Mouse (Mus musculus) retina, postnatal 1 day (tissue): ENCODE measurements at regions not wholly inside any gene's neighbourhood (a gene's known extent, or its start where the extent isn't known, plus 50 kb on each side); places are given as distances from the start of the nearest gene placed in this dataset.

Source experiments
- DNase-seq: peaks from one replicate; pipeline ENCODE4 v3.0.0-alpha.2; 2012

DNA sequence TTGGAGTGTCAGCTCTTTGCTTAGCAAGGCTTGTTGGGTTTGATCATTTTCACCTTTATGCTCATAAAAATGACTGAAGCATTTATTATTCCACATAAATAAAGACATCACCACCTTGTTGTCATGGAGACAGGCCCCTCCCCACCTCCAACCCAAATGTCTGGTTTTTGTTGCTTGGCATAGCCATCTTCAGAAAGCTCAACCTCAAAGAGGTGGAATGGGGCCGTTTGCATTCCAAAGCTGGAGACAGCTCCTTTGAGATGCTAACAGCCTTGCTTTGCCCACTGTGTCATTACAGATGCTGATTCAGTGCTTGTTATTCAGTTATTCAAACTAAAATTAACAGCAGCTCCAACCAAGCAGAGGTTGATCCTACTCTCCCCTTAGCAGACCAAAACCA is 51.9 kb upstream of the Lgalsl start:
- no peak for DNase-seq

- no peak for DNase-seq
Observed at GRCm38 (mm10) chr11:20883907-20884306, 53.1 kb upstream of the Lgalsl start.

- DNase-seq = no peak
Observed at GRCm38 (mm10) chr11:20887044-20887443, 56.2 kb upstream of the Lgalsl start.

DNA sequence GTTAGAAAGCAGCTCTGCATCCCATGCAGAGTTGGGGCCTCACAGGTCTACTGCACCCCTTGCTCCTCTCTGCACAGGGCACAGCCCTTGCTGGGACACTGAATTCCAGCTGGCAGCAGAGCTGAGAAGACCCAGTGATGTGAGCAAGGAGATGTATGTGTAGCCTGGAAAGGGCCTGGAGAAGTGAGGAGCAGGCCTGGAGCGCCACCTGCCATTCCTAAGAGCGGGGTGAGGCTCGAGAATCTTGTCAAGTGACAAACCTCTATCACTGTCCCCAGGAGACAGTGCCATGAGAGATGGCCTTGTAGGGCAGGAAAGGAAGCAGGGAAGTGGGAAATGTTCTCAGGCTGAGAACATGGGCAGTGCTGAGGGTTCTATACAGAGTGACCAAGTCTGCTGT is 59.6 kb upstream of the Lgalsl start:
- no peak for DNase-seq

- no peak for DNase-seq
Observed at GRCm38 (mm10) chr11:20891711-20892110, 60.9 kb upstream of the Lgalsl start.

DNA sequence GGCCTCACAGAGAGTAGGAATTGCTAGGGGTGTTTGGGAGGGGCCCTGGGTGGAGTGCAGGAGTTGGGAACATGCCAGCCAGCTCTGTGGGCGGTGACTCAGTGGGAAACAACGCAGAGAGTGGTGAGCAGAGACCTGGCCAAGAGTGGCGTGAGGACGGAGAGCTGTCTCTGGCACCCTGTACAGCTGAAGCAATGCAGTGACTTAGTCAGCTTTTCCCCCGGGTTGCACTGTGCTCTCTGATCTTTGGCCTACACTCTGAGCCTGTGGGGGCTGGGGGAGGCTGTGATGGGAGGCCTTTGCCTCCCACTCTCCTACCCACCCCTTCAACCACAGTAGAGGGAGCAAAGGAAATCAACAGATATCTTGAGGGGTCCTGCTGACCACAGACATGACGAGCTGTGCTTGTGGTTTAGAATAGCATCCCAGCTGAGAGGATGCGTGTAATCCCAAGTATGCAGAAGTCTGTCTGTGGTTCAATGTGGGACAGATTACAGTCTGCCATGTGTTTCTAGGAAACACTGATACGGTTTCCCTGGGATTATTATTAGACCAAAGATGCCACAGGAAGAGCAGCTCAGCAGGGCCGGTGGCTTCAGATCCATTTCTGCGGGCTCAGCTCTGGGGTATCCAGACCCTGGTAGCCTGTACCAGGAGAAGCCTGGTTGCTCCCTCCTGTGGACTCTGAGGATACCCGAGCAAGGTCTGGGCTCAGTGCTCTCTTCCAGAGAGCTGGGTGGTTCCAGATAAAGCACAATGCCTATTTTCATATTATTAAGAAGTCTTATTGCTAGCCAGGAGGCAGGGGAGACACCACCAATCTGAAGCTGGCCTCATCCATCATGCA is 65.6 kb upstream of the Lgalsl start:
- DNase-seq = no peak

GRCm38 (mm10) chr11:20897468-20897867 is 66.6 kb upstream of the Lgalsl start:
- DNase-seq = no peak

DNA sequence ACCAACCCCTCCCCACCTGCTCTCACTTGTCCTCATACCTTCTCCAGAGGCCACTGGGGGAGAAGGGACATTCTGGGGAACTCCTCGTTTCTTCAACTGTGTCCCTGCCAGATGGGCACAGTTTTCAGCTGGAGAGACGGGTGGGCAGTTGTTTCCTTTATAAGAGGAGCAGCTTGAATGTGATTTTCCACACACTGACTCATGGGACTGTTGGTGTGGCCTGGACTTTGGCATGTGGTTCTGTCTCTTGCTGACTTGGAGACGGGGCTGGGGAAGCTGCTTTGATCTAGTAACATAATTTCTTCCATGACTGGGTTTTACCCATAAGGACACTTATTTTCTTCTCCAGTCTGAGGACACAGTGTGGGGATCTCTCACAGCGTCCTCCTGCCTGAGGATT is 67.7 kb upstream of the Lgalsl start:
- DNase-seq = no peak

GRCm38 (mm10) chr11:20899766-20900165 is 68.9 kb upstream of the Lgalsl start:
- DNase-seq = no peak

DNA sequence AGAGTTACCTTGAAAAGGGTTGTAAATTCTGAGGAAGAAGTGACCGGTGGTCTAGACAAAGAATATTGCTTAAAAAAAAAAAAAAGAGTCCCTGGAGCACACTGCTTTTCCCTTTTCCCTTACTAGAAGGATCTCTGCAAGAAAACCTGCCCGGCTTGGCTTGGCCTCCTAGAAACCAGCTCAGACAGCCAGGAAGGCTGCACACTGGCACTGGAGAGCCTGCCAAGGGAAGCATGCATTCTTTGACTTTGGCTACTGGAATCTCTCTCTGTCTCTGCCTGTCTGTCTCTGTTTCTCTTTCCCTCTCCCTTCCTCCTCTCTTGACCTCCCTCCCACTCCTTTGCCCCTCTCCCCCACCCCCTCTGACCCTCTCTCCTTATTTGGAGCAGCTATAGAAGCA is 71.1 kb upstream of the Lgalsl start:
- DNase-seq = no peak

GRCm38 (mm10) chr11:20902910-20903309 is 72.1 kb upstream of the Lgalsl start:
- DNase-seq = no peak

DNA sequence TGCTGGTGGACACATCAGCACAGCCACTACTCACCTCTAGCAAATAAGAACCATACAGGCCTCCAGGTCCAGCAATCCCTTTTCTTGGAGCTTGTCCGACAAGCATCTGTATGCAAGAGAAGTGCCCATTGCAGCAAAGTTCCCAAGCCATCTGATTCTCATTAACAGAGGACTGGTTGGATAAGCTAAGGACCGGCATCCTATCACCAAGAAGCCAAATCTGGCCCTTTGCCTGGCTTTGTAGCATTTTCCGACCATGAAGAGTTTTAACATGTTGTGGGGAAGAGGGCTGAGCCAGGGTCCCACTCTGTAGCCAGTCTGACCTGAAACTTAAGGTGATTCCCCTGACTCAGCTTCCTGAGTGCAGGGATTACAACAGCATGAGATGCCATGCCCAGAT is 77.1 kb upstream of the Lgalsl start:
- no peak for DNase-seq

DNA sequence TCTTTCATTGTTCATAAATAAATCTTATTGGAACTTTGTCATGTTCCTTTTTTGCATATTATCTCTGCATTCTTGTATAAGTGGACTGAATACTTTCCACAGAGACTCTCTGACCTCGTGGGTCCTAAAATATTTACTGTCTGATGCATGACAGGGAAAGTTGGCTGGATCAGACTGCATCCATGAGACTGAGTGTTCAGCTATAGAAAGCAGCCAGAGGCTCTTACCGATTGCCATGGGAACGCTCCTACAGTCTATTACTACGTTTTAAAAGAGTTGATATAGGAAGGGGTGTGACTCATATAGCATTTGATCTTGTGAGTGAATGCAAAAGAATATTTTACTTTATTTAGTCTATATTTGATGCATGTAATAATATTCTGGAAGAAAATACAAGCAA is 77.6 kb upstream of the Lgalsl start:
- no peak for DNase-seq

- no peak for DNase-seq
Observed at GRCm38 (mm10) chr11:20913042-20913441, 82.2 kb upstream of the Lgalsl start.

DNA sequence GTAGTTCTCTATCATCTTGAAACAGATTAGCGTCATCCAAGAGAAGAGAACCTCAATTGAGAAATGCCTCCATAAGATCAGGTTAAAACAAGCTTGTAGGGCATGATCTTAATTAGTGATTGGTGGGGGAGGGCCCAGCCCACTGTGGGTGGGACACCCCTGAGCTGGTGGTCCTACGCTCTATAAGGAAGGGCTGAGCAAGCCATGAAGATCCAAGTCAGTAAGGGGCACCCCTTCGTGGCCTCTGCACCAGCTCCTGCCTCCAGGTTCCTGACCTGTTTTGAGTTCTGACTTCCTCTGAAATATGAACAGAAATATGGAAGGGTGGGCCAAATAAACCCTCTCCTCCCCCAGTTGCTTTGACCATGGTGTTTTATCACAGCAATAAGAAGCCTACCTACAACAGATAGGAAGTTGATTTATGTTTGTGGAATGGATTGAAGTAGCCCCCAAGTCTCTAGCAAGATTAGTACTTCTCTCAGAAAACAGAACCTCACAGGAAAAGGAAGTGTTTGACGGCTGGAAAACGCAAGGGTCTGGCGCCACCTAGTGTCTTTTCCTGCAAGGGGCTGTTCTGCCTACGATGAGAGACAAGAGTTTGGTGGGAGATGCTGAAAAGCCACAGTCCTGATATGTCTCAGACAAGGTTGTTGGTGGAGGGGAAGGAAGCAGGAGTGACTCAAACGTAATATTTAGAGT is 82.9 kb upstream of the Lgalsl start:
- peak; percentile 88 for DNase-seq

DNA sequence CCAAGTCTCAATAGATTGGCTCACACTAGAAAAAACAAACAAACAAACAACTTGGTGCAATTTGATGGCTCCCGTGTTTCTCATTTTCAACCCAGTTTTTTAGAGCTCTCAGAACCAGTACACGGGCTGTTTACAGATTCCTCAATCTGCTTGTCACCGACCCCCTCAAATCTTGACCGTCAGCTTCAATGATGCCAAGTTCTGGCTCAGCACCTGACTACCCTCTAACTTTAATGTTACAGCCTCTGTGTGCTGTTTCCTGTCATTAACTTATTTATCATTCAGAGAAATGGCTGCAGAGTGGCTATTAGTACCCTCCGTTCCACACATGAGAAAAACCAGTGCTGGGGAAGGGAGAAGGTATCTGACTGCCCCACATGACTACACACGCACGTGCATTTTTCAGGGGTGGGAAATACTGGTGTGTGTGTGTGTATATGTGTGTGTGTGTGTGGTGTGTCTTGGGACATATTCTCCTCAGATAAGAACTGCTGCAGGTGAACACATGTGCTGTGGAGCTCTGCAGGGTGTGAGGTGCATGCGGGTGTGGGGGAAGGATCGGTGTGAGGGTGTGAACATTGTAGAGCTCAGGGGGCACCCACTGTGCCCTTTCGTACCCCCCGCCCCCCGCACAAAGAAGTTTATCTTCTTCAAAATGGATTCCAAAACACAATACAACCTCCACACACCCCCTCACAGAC is 83.6 kb upstream of the Lgalsl start:
- no peak for DNase-seq

DNA sequence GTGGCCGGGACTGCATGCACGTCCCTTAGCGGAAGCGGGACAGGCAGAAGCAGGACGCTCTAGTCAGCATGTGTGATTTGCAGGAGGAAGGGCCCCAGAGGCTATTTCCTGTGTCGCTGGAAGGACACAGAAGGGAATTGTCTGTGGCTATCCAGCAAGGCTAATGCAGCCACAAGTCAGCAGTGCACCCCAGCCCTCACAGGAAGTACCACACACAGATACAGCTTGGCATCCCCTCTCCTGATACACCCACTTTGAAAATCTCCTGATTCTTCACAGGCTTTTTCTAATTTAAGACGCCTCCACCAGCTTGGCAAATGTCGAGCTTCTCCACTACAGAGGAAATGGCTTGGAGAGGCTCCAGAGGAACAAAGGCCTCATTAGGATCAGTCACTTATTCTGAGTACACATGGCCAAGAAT is 84.3 kb upstream of the Lgalsl start:
- DNase-seq = peak; percentile 90

DNA sequence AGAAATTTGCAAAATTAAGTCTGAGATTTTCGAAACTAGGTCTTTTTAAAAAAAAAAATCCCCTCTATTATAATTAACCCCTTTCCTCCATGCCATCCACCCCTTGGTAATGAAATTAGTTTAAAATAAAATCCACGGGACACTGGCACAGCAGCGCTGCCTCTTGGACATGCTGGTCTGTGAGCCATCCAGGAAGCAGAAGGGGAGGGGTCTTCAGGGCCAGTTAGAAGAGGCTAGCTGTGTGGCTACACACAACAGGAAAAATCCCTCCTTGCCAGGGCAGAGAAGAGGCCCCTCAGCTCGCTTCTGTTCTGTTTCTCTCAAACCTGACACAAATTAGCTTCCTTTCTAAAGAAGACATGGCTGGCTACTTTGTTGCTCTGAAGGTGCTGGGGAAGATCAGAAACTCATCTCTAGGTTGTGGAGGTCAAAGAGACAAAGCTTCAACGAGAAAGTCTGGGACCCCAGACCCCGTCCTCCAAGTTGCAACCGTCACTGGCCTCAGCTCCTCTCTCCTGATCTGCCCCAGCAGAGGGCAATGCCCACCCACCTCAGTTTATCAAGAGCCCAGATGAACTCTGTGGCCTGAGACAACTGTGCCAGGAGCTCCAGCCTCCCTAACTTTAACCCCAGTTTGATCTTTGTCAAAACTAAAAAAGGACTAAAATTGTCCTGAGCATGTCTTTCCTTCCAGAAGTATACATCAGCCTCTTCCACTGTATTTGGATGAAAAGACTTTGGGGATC is 85.0 kb upstream of the Lgalsl start:
- peak; percentile 30 for DNase-seq

GRCm38 (mm10) chr11:20916473-20916911 is 85.6 kb upstream of the Lgalsl start:
- no peak for DNase-seq

- no peak for DNase-seq
Observed at GRCm38 (mm10) chr11:20916961-20917360, 86.1 kb upstream of the Lgalsl start.

DNA sequence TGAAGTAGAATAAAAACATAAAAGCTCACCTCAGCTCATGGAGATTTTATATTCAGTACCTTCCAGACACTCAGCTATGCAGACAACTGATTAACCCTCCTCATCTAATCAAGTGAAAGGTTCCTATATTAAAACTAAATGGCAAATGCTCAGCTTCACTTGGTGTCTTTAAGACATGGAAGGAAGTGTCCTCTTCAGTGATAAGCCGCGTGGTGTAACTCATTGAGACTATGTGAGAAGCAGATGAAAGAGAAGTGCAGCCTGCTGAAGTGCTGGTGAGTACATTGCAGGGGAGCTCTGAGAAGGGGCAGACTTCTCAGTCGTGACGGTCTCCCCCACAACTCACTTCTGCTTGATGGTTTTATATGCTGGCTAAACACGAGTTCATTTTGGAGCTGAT is 86.6 kb upstream of the Lgalsl start:
- DNase-seq = no peak

DNA sequence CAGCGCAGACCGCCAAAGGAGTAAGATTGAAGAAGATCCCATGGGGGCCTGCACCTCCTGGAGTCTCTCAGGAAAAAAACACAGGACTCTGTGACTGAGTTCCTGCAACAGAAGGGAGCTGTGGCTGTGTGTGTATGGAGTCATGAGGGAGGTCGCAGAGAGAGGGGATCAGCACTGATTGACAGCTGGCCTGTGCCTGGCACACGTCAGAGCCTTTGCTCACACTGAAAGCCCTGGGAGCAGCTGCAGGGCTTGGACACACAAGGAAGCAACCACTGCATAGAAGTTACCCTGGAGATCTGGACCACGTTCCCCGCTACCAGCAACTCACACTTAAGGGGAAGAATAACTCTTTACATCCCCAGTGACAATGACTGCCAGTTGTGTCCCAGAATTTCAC is 92.3 kb upstream of the Lgalsl start:
- DNase-seq = peak; percentile 47

GRCm38 (mm10) chr11:20929426-20929825 is 98.6 kb upstream of the Lgalsl start:
- DNase-seq = no peak
